Mouse (Mus musculus) lung, postnatal 0 days (tissue): ENCODE data around the gene Med13l.

Experiments used
- CTCF ChIP-seq: IDR thresholded peaks from 2 replicates; pipeline ENCODE4 v1.5.1; 2016; ENCODE audit warnings: antibody characterized with exemption, mild to moderate bottlenecking
- EP300 ChIP-seq: IDR thresholded peaks from 2 replicates; pipeline ENCODE4 v1.6.1; 2016; ENCODE audit warnings: antibody characterized with exemption, mild to moderate bottlenecking, control low read depth

DNA sequence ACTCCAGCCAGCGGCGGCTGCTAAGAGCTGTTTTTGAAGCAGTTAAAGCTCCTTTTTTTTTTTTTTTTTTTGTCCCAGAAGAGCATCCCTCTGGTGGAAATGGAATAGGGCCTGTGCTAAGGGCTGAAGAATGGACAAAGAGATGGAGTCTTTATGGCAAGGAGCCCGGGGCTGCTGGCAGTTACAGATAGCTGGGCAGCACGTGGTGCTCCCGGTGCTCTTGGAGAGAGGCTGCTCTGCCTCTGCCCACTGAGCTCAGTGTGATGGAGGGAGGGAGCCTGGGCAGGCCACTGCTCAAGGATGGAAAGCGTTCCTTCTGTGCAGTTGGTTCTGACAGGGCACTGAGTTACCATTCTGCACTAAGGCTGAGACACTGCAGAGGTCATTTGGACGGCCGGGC, 53.6 kb downstream of the Med13l start:
- TF ChIP-seq CTCF = no peak
- TF ChIP-seq EP300 = no peak
